Mouse (Mus musculus) myocyte (in vitro differentiated cells): ENCODE measurements around the gene Ccnt1. TPM values are rescaled to one million over a fixed set of nuclear protein-coding genes. Genes with fewer than 3 reads are reported as not detected.

Source experiments
- H3K27me3 ChIP-seq: one replicate; pipeline ENCODE4 v1.6.1; 2011; ENCODE audit not compliant: control insufficient read depth, insufficient read depth, insufficient read length
- H3K36me3 ChIP-seq: one replicate; pipeline ENCODE4 v1.6.1; 2011; ENCODE audit not compliant: control insufficient read depth, insufficient read depth
- H3K4me2 ChIP-seq: one replicate; pipeline ENCODE4 v1.6.1; 2011; ENCODE audit warnings: low read depth, control low read depth
- H3K4me3 ChIP-seq: one replicate; pipeline ENCODE4 v1.5.1; 2011; ENCODE audit warnings: mild to moderate bottlenecking, control low read depth, moderate library complexity
- H3K79me2 ChIP-seq: one replicate; pipeline ENCODE4 v1.6.1; 2011; ENCODE audit not compliant: control insufficient read depth, insufficient read depth
- H3ac ChIP-seq: one replicate; pipeline ENCODE4 v1.6.1; 2011; ENCODE audit not compliant: control insufficient read depth, insufficient read length
- CEBPB ChIP-seq: IDR thresholded peaks from 2 replicates; pipeline ENCODE4 v1.6.1; 2011; ENCODE audit warnings: mild to moderate bottlenecking, moderate library complexity; ENCODE audit not compliant: poor library complexity, insufficient read depth, severe bottlenecking
- E2F4 ChIP-seq: IDR thresholded peaks from one replicate; pipeline ENCODE4 v1.6.1; 2011; ENCODE audit warnings: mild to moderate bottlenecking, control low read depth, moderate library complexity; ENCODE audit not compliant: insufficient read depth
- MAX ChIP-seq: IDR thresholded peaks from one replicate; pipeline ENCODE4 v1.6.1; 2011; ENCODE audit warnings: low read depth, mild to moderate bottlenecking, control low read depth
- MYOD1 ChIP-seq, 3 experiments: IDR thresholded peaks; one replicate each; pipeline ENCODE4 v1.6.1; 2011; ENCODE audit warnings: control low read depth in 2 of 3, low read depth in 2 of 3, mild to moderate bottlenecking in 2 of 3, moderate library complexity in 1 of 3; ENCODE audit not compliant: insufficient read length in 2 of 3, control insufficient read depth in 1 of 3
- MYOG ChIP-seq, 3 experiments: IDR thresholded peaks; one replicate each; pipeline ENCODE4 v1.6.1; 2011; ENCODE audit warnings: control low read depth in 2 of 3, low read depth in 2 of 3, mild to moderate bottlenecking in 2 of 3; ENCODE audit not compliant: insufficient read length in 2 of 3, control insufficient read depth in 1 of 3, insufficient read depth in 1 of 3
- POLR2A ChIP-seq: IDR thresholded peaks from one replicate; pipeline ENCODE4 v1.6.1; 2011; ENCODE audit warnings: low read depth, mild to moderate bottlenecking, control low read depth, moderate library complexity; ENCODE audit not compliant: insufficient read length
- POLR2AphosphoS2 ChIP-seq: IDR thresholded peaks from one replicate; pipeline ENCODE4 v1.6.1; 2011; ENCODE audit warnings: low read depth, control low read depth; ENCODE audit not compliant: insufficient read length
- REST ChIP-seq: IDR thresholded peaks from one replicate; pipeline ENCODE4 v1.6.1; 2011; ENCODE audit warnings: mild to moderate bottlenecking, control low read depth, moderate library complexity; ENCODE audit not compliant: insufficient read depth, insufficient read length
- SRF ChIP-seq: IDR thresholded peaks from one replicate; pipeline ENCODE4 v1.6.1; 2011; ENCODE audit warnings: low read depth; ENCODE audit not compliant: control insufficient read depth, insufficient read length
- TCF12 ChIP-seq: IDR thresholded peaks from one replicate; pipeline ENCODE4 v1.6.1; 2011; ENCODE audit warnings: mild to moderate bottlenecking, control low read depth; ENCODE audit not compliant: poor library complexity, insufficient read depth, severe bottlenecking
- TCF3 ChIP-seq: IDR thresholded peaks from one replicate; pipeline ENCODE4 v1.6.1; 2011; ENCODE audit warnings: low read depth, control low read depth; ENCODE audit not compliant: insufficient read length
- USF1 ChIP-seq: IDR thresholded peaks from one replicate; pipeline ENCODE4 v1.6.1; 2011; ENCODE audit warnings: low read depth, mild to moderate bottlenecking, control low read depth, moderate library complexity
- polyA plus RNA-seq: library from polyadenylated mRNA; unstranded; fragments of >200 nt; fragmentation: generic; extraction: Trizol; gene quantifications from one replicate; pipeline ENCODE4 v1.2.1, GENCODE M21; 2012; ENCODE audit warnings: missing spikeins

Ccnt1 gene
- polyA plus RNA-seq, 1 experiment: 12.6 TPM

DNA sequence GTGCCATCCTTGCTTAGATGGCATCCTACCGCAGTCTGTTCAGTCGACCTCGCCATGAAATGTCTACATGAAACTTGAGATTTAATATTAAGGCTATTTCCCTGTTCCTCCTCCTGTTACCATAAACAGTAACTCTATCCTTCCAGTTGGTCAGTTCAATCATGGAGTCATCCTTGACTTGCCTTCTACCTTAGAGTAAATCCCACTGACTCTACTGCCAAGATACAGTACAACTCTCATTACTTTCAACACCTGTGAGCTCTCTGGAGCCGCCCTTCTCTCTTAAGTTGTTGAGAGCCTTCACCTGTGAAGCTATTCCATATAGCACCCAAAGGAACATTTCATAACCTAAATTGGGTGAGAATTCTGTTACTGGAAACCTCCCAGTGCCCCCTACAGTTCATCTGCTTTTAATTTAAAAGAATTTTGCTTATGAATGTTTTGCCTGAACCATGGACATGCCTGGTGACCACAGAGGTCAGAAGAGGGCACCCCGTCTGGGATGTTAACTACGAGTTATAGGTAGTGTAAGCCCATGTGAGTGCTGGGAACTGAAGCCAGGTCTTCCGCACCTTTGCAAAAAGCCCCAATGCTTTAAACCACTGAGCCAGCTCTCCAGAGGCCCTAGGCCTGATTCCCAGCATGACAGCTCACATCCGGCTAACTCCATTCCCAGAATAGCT lies 33.8 kb downstream of the Ccnt1 start:
- no peak overlapping the region for H3K4me3 ChIP-seq
- peak overlapping the region; percentile 10 for H3K4me2 ChIP-seq
- peak; percentile 32 to 39 (median 37) for TF ChIP-seq MYOD1 (IDR thresholded peaks at IDR 0.05; ENCODE audit: control insufficient read depth in 1 of 3, insufficient read length in 2 of 3, low read depth in 2 of 3)
- no peak for TF ChIP-seq E2F4
- TF ChIP-seq CEBPB: no peak
- TF ChIP-seq TCF12: no peak
- TF ChIP-seq SRF: no peak
- no peak for TF ChIP-seq REST
- TF ChIP-seq MAX: no peak
- H3K36me3 ChIP-seq: peaks cover 30% of the 10 kb centered on the region
- H3K27me3 ChIP-seq: no peaks in the 10 kb centered on the region
- H3ac ChIP-seq: no peak overlapping the region
- H3K79me2 ChIP-seq: peaks cover 50% of the 10 kb centered on the region

GRCm38 (mm10) chr15:98535921-98536320 lies 34.8 kb downstream of the Ccnt1 start:
- no peaks in the 10 kb centered on the region for H3K27me3 ChIP-seq
- peaks cover 50% of the 10 kb centered on the region for H3K79me2 ChIP-seq
- no peak overlapping the region for H3ac ChIP-seq
- H3K4me3 ChIP-seq: no peak overlapping the region
- TF ChIP-seq MYOG (IDR thresholded peaks at IDR 0.05; ENCODE audit: control insufficient read depth in 1 of 3, insufficient read depth in 1 of 3, insufficient read length in 2 of 3, low read depth in 2 of 3) (no peak), MYOD1 (IDR thresholded peaks at IDR 0.05; ENCODE audit: control insufficient read depth in 1 of 3, insufficient read length in 2 of 3, low read depth in 2 of 3) (no peak), REST (no peak), TCF12 (no peak), TCF3 (no peak), SRF (no peak), MAX (no peak), POLR2A (no peak), POLR2AphosphoS2 (no peak)
- H3K36me3 ChIP-seq: peaks cover 31% of the 10 kb centered on the region
- H3K4me2 ChIP-seq: no peak overlapping the region

GRCm38 (mm10) chr15:98533881-98534627 lies 36.7 kb downstream of the Ccnt1 start, which contains the start of gene Kansl2:
Gene Kansl2, minus strand, starts transcription at chr15:98534264.
- H3K36me3 ChIP-seq: peaks cover 32% of the 10 kb centered on the region

DNA sequence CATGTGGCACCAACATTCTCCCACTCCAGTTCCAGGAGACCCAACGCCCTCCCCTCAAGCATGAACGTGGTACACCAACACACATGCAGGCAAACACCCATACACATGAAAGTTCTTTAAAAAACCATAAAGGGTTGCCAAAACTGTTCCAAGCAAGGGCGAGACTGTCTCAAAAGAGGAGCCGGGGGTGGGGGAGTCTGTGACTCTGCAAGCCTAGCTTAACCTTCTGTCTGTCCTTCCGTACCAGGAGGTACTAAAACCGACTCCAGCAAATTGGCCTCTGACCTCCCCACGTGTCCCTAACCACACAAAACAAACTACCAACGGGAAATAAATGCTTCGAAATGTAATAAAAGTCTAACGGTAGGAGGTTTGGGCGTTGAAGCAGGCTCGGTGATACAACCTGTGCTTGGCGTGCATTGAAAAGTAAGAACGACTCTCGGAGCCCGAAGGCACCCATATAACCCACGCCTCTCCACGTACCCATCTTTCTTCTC lies 37.6 kb downstream of the Ccnt1 start:
- TF ChIP-seq MYOD1 (IDR thresholded peaks at IDR 0.05; ENCODE audit: control insufficient read depth in 1 of 3, insufficient read length in 2 of 3, low read depth in 2 of 3): no peak
- no peak for TF ChIP-seq TCF12
- TF ChIP-seq CEBPB: no peak
- no peak for TF ChIP-seq MYOG (IDR thresholded peaks at IDR 0.05; ENCODE audit: control insufficient read depth in 1 of 3, insufficient read depth in 1 of 3, insufficient read length in 2 of 3, low read depth in 2 of 3)
- TF ChIP-seq USF1: peak; percentile 31
- TF ChIP-seq SRF: no peak
- peak; percentile 25 for TF ChIP-seq POLR2A
- H3K27me3 ChIP-seq: no peaks in the 10 kb centered on the region
- peak overlapping the region; percentile 89 for H3K4me3 ChIP-seq
- H3K79me2 ChIP-seq: peaks cover 44% of the 10 kb centered on the region
- peaks cover 33% of the 10 kb centered on the region for H3K36me3 ChIP-seq
- peak overlapping the region; percentile 95 for H3ac ChIP-seq
- H3K4me2 ChIP-seq: peak overlapping the region; percentile 88

More at GRCm38 (mm10) chr15:98533881-98534627, 36.7 kb downstream of the Ccnt1 start, which contains the start of gene Kansl2:
- Histone ChIP-seq H3K4me2 (peak within 1 kb of the TSS; percentile 88), H3K79me2 (peaks cover 49% of the 10 kb centered on the region), H3ac (peak within 1 kb of the TSS; percentile 95), H3K27me3 (no peaks in the 10 kb centered on the region), H3K4me3 (peak within 1 kb of the TSS; percentile 89)
- TF ChIP-seq MAX: no peak
- no peak for TF ChIP-seq TCF12
- TF ChIP-seq POLR2A: peak; percentile 89
- TF ChIP-seq REST: peak; percentile 2
- TF ChIP-seq MYOD1 (IDR thresholded peaks at IDR 0.05; ENCODE audit: control insufficient read depth in 1 of 3, insufficient read length in 2 of 3, low read depth in 2 of 3): peak in 2 of 3 experiments; percentile 8 to 20
- no peak for TF ChIP-seq MYOG (IDR thresholded peaks at IDR 0.05; ENCODE audit: control insufficient read depth in 1 of 3, insufficient read depth in 1 of 3, insufficient read length in 2 of 3, low read depth in 2 of 3)
- TF ChIP-seq SRF: peak; percentile 71
- peak; percentile 90 for TF ChIP-seq POLR2AphosphoS2
- no peak for TF ChIP-seq CEBPB
- peak; percentile 49 for TF ChIP-seq E2F4
- no peak for TF ChIP-seq USF1

- peak overlapping the region; percentile 89 for H3K4me3 ChIP-seq
- peaks cover 41% of the 10 kb centered on the region for H3K36me3 ChIP-seq
- H3ac ChIP-seq: peak overlapping the region; percentile 95
- H3K4me2 ChIP-seq: peak overlapping the region; percentile 88
- H3K79me2 ChIP-seq: peaks cover 44% of the 10 kb centered on the region
- no peaks in the 10 kb centered on the region for H3K27me3 ChIP-seq
- TF ChIP-seq TCF3 (no peak), CEBPB (0 out of 2 replicates have a peak, but pooled peaks have one; percentile 40), POLR2AphosphoS2 (peak; percentile 77), SRF (no peak), MYOG (IDR thresholded peaks at IDR 0.05; ENCODE audit: control insufficient read depth in 1 of 3, insufficient read depth in 1 of 3, insufficient read length in 2 of 3, low read depth in 2 of 3) (peak in 1 of 3 experiments; percentile 31), MAX (peak; percentile 91), E2F4 (no peak), MYOD1 (IDR thresholded peaks at IDR 0.05; ENCODE audit: control insufficient read depth in 1 of 3, insufficient read length in 2 of 3, low read depth in 2 of 3) (peak in 2 of 3 experiments; percentile 6 to 44), POLR2A (peak; percentile 35), USF1 (peak; percentile 76)
Measured at GRCm38 (mm10) chr15:98532281-98532680, 38.4 kb downstream of the Ccnt1 start.
